8 mouse cellular contexts compared by ENCODE assay signal in genomic region chr7:127231826-127232621, GRCm38 (mm10). TPM values are rescaled to one million over a fixed set of nuclear protein-coding genes. Genes with fewer than 3 reads are reported as not detected.
DNase-seq lines count a peak whose midpoint lies in the region; ATAC-seq and TF ChIP-seq lines count a peak whose summit lies in the region.

No protein-coding gene starts in this region.

- H3K27ac ChIP-seq in heart, adult 2 months, result peak overlapping the region; percentile 90
- peak overlapping the region; percentile 99 for H3K27ac ChIP-seq in forebrain, embryonic 11.5 days (ENCODE audit: low read depth, low read length)
- H3K27ac ChIP-seq in liver, embryonic 13.5 days, result peak overlapping the region; percentile 93

- ATAC-seq in CD4-positive, CD25-positive, alpha-beta regulatory T cell, adult 4 months, result peak; percentile 15
- ATAC-seq in forebrain, embryonic 11.5 days (replicated peaks; ENCODE audit: low FRiP score), result no peak
- peak; percentile 5; the same call in 1 of the 2 replicates for ATAC-seq in liver, embryonic 13.5 days (ENCODE audit: low read depth)
- no peak for ATAC-seq in megakaryocyte progenitor cell, adult 5-6 weeks (replicated peaks; ENCODE audit: poor library complexity)

- no peaks in the 10 kb centered on the region for H3K27me3 ChIP-seq in heart, adult 2 months (ENCODE audit: control insufficient read depth, insufficient read depth, low read length)
- no peaks in the 10 kb centered on the region for H3K27me3 ChIP-seq in forebrain, embryonic 11.5 days (ENCODE audit: control insufficient read depth, insufficient read depth, low read length)
- H3K27me3 ChIP-seq in liver, embryonic 13.5 days, result no peaks in the 10 kb centered on the region

- TF ChIP-seq EP300 in heart, adult 2 months (IDR thresholded peaks at IDR 0.05; ENCODE audit: insufficient read depth, low read depth, low read length), result no peak

- H3K36me3 ChIP-seq in heart, adult 2 months (ENCODE audit: control insufficient read depth, insufficient read depth, low read length), result peaks cover 4% of the 10 kb centered on the region
- H3K36me3 ChIP-seq in forebrain, embryonic 11.5 days (ENCODE audit: control insufficient read depth, insufficient read depth, low read length), result peaks cover 22% of the 10 kb centered on the region
- H3K36me3 ChIP-seq in liver, embryonic 13.5 days, result peaks cover 32% of the 10 kb centered on the region

- TF ChIP-seq POLR2A in heart, adult 2 months (IDR thresholded peaks at IDR 0.05; ENCODE audit: insufficient read depth, low read depth, low read length), result no peak

- WGBS in heart, adult 2 months, result 6% methylated on average over 20 of the region's 20 CpGs
- WGBS in forebrain, embryonic 11.5 days, result 7% methylated on average over 20 of the region's 20 CpGs
- whole genome bisulfite sequencing in liver, embryonic 13.5 days (ENCODE audit: insufficient replicate concordance), result 3% methylated on average over 20 of the region's 20 CpGs

- peaks cover 3% of the 10 kb centered on the region for H3K79me2 ChIP-seq in heart, adult 2 months (replicated peaks; ENCODE audit: control insufficient read depth, insufficient read depth, low read length)

- no peak for DNase-seq in heart, adult 2 months
- no peak for DNase-seq in heart, postnatal 14 days
- DNase-seq in forebrain, embryonic 11.5 days (ENCODE audit: low spot score), result no peak
- no peak for DNase-seq in liver, embryonic 13.5 days
- DNase-seq in c-Kit-positive CD71-positive TER-119-positive erythroid progenitor cells, embryonic 14.5 days (ENCODE audit: low spot score), result no peak
- no peak for DNase-seq in lung, postnatal 14 days

- H3K9me3 ChIP-seq in forebrain, embryonic 11.5 days (ENCODE audit: control insufficient read depth, low read length), result no peaks in the 10 kb centered on the region; the same call in 1 of the 2 replicates
- H3K9me3 ChIP-seq in liver, embryonic 13.5 days (replicated peaks), result no peaks in the 10 kb centered on the region

- TF ChIP-seq CTCF in heart, adult 2 months (IDR thresholded peaks at IDR 0.05), result no peak

- H3K4me3 ChIP-seq in heart, adult 2 months, result peak overlapping the region; percentile 77
- peak overlapping the region; percentile 94 for H3K4me3 ChIP-seq in forebrain, embryonic 11.5 days (ENCODE audit: low read depth, low read length)
- H3K4me3 ChIP-seq in liver, embryonic 13.5 days (replicated peaks), result peak overlapping the region; percentile 97

- H3K9ac ChIP-seq in heart, adult 2 months (ENCODE audit: low read depth, low read length), result peak overlapping the region; percentile 98
- H3K9ac ChIP-seq in forebrain, embryonic 11.5 days (ENCODE audit: low read length), result peak overlapping the region; percentile 99
- H3K9ac ChIP-seq in liver, embryonic 13.5 days, result peak overlapping the region; percentile 96

- intact Hi-C loops in heart, adult 2 months (cut with DNase I), result loop anchor here (1.0 to 5.0 kb wide), 2 partner anchors 23 to 115 kb away; no protein-coding TSS in a partner anchor
- intact Hi-C loops in heart, postnatal 14 days (cut with DNase I), result no loop called here

- H3K4me2 ChIP-seq in forebrain, embryonic 11.5 days (ENCODE audit: low read depth, low read length, severe bottlenecking), result peak overlapping the region; percentile 61
- peak overlapping the region; percentile 89 for H3K4me2 ChIP-seq in liver, embryonic 13.5 days

- peaks cover 5% of the 10 kb centered on the region for H3K4me1 ChIP-seq in heart, adult 2 months (ENCODE audit: control insufficient read depth, insufficient read depth, low read length)
- H3K4me1 ChIP-seq in forebrain, embryonic 11.5 days (replicated peaks; ENCODE audit: control insufficient read depth, insufficient read depth, low read length), result peaks cover 10% of the 10 kb centered on the region; the same call in 1 of the 2 replicates
- H3K4me1 ChIP-seq in liver, embryonic 13.5 days (replicated peaks), result peaks cover 62% of the 10 kb centered on the region

RNA-seq across cellular contexts. Expression of gene Zfp553, which starts 0.8 kb away (rescaled TPM):
- 1 to 10 TPM; 6.0 to 6.3 TPM for total RNA-seq in heart, adult 2 months (2021)
- polyA plus RNA-seq in heart, adult 2 months (2012; rRNA removed), result 5.0 and 6.5 TPM in 2 replicates
- 1 to 10 TPM; 6.9 to 7.0 TPM for total RNA-seq in heart, postnatal 14 days (2021)
- 1 to 10 TPM; 6.6 to 7.9 TPM for polyA plus RNA-seq in CD4-positive, CD25-positive, alpha-beta regulatory T cell, adult 4 months (2017; shearing (Covaris generic))
- polyA plus RNA-seq in forebrain, embryonic 11.5 days (2014; fragmentation: Nextera tagmentation; extraction: Ambion mirVana), result 41.8 and 43.3 TPM in 2 replicates
- 8.3 and 9.0 TPM in 2 replicates for polyA plus RNA-seq in liver, embryonic 13.5 days (2015; fragmentation: Nextera tagmentation; extraction: Ambion mirVana)
- total RNA-seq in megakaryocyte progenitor cell, adult 5-6 weeks (2015), result 6.5 and 9.0 TPM in 2 replicates
- total RNA-seq in megakaryocyte progenitor cell, adult 5-6 weeks (2017), result 13.8 and 15.4 TPM in 2 replicates

RNA-seq across cellular contexts. Expression of gene Sept1, which starts 0.9 kb away (rescaled TPM):
- total RNA-seq in heart, adult 2 months (2021), result 1 to 10 TPM; 2.5 to 4.7 TPM
- 6.2 and 13.0 TPM in 2 replicates for polyA plus RNA-seq in heart, adult 2 months (2012; rRNA removed)
- 10 to 100 TPM in 1 of 2 experiments, 1 to 10 TPM in 1; 7.5 to 18.8 TPM for total RNA-seq in heart, postnatal 14 days (2021)
- 100 to 1,000 TPM; 819 to 912 TPM for polyA plus RNA-seq in CD4-positive, CD25-positive, alpha-beta regulatory T cell, adult 4 months (2017; shearing (Covaris generic))
- 32.8 and 36.6 TPM in 2 replicates for polyA plus RNA-seq in forebrain, embryonic 11.5 days (2014; fragmentation: Nextera tagmentation; extraction: Ambion mirVana)
- polyA plus RNA-seq in liver, embryonic 13.5 days (2015; fragmentation: Nextera tagmentation; extraction: Ambion mirVana), result 9.7 and 9.8 TPM in 2 replicates
- 27.0 and 38.6 TPM in 2 replicates for total RNA-seq in megakaryocyte progenitor cell, adult 5-6 weeks (2015)
- 21.7 and 35.4 TPM in 2 replicates for total RNA-seq in megakaryocyte progenitor cell, adult 5-6 weeks (2017)

RNA-seq across cellular contexts. Expression of gene Zfp771, which starts 12.1 kb away (rescaled TPM):
- total RNA-seq in heart, adult 2 months (2021), result 10 to 100 TPM; 14.7 to 21.0 TPM
- 16.9 and 30.0 TPM in 2 replicates for polyA plus RNA-seq in heart, adult 2 months (2012; rRNA removed)
- total RNA-seq in heart, postnatal 14 days (2021), result 10 to 100 TPM; 17.8 to 21.3 TPM
- 1 to 10 TPM; 1.3 to 1.6 TPM for polyA plus RNA-seq in CD4-positive, CD25-positive, alpha-beta regulatory T cell, adult 4 months (2017; shearing (Covaris generic))
- polyA plus RNA-seq in forebrain, embryonic 11.5 days (2014; fragmentation: Nextera tagmentation; extraction: Ambion mirVana), result 53.8 and 62.5 TPM in 2 replicates
- polyA plus RNA-seq in liver, embryonic 13.5 days (2015; fragmentation: Nextera tagmentation; extraction: Ambion mirVana), result 19.0 and 20.6 TPM in 2 replicates
- total RNA-seq in megakaryocyte progenitor cell, adult 5-6 weeks (2015), result 3.4 and 3.5 TPM in 2 replicates
- total RNA-seq in megakaryocyte progenitor cell, adult 5-6 weeks (2017), result 2.7 and 8.0 TPM in 2 replicates

RNA-seq across cellular contexts. Expression of gene Mylpf, which starts 23.3 kb away (rescaled TPM):
- 1 to 10 TPM; 3.5 TPM for total RNA-seq in heart, adult 2 months (2021)
- 0.74 and 1.1 TPM in 2 replicates for polyA plus RNA-seq in heart, adult 2 months (2012; rRNA removed)
- total RNA-seq in heart, postnatal 14 days (2021), result 1 to 10 TPM; 1.1 to 4.2 TPM
- polyA plus RNA-seq in CD4-positive, CD25-positive, alpha-beta regulatory T cell, adult 4 months (2017; shearing (Covaris generic)), result 10 to 100 TPM; 25.4 to 31.5 TPM
- 11.2 and 11.3 TPM in 2 replicates for polyA plus RNA-seq in forebrain, embryonic 11.5 days (2014; fragmentation: Nextera tagmentation; extraction: Ambion mirVana)
- polyA plus RNA-seq in liver, embryonic 13.5 days (2015; fragmentation: Nextera tagmentation; extraction: Ambion mirVana), result 42.7 and 46.8 TPM in 2 replicates
- 7.8 and 10.6 TPM in 2 replicates for total RNA-seq in megakaryocyte progenitor cell, adult 5-6 weeks (2015)
- 6.0 and 6.8 TPM in 2 replicates for total RNA-seq in megakaryocyte progenitor cell, adult 5-6 weeks (2017)

RNA-seq across cellular contexts. Expression of gene Tbc1d10b, which starts 23.8 kb away (rescaled TPM):
- 10 to 100 TPM; 20.5 to 22.0 TPM for total RNA-seq in heart, adult 2 months (2021)
- polyA plus RNA-seq in heart, adult 2 months (2012; rRNA removed), result 13.6 and 17.4 TPM in 2 replicates
- total RNA-seq in heart, postnatal 14 days (2021), result 10 to 100 TPM; 29.2 to 30.5 TPM
- 10 to 100 TPM; 12.5 to 18.4 TPM for polyA plus RNA-seq in CD4-positive, CD25-positive, alpha-beta regulatory T cell, adult 4 months (2017; shearing (Covaris generic))
- 31.7 and 36.5 TPM in 2 replicates for polyA plus RNA-seq in forebrain, embryonic 11.5 days (2014; fragmentation: Nextera tagmentation; extraction: Ambion mirVana)
- 15.8 and 15.9 TPM in 2 replicates for polyA plus RNA-seq in liver, embryonic 13.5 days (2015; fragmentation: Nextera tagmentation; extraction: Ambion mirVana)
- total RNA-seq in megakaryocyte progenitor cell, adult 5-6 weeks (2015), result 12.8 and 13.8 TPM in 2 replicates
- 34.0 and 36.0 TPM in 2 replicates for total RNA-seq in megakaryocyte progenitor cell, adult 5-6 weeks (2017)

Comparison
In these comparisons a context has a peak if more than half of its experiments do, and no peak if none do; other contexts are left out.
1. ATAC-seq: peak in CD4-positive, CD25-positive, alpha-beta regulatory T cell, adult 4 months (single experiment) and liver, embryonic 13.5 days (single experiment); none in forebrain, embryonic 11.5 days (single experiment) and megakaryocyte progenitor cell, adult 5-6 weeks (single experiment).
2. RNA of gene Sept1, which starts 0.9 kb away (polyA plus RNA-seq): 819 to 912 TPM in CD4-positive, CD25-positive, alpha-beta regulatory T cell, adult 4 months; 32.8 to 36.6 TPM in forebrain, embryonic 11.5 days, 6.2 to 13.0 TPM in heart, adult 2 months and 9.7 to 9.8 TPM in liver, embryonic 13.5 days; every median in the first group is over 10 times any median in the second.
3. Peak in every context shown above with its lines, with median percentiles within 50 percentile points of each other: H3K27ac ChIP-seq, H3K4me3 ChIP-seq and H3K9ac ChIP-seq.